Mouse (Mus musculus) embryonic facial prominence, embryonic 11.5 days (tissue): ENCODE measurements around the gene Dgki. TPM values are rescaled to one million over a fixed set of nuclear protein-coding genes. Genes with fewer than 3 reads are reported as not detected.
A peak's percentile ranks its signal among the peaks of the same experiment; 100 is the strongest.

Experiments used
- ATAC-seq: fragments of 200-750 bp; cut with Nextera tagmentation; replicated peaks from 2 replicates; pipeline ENCODE4 v1.8.0; 2017; ENCODE audit warnings: low read depth; ENCODE audit not compliant: insufficient number of reproducible peaks, low FRiP score, low TSS enrichment
- DNase-seq: peaks from one replicate; pipeline ENCODE4 v3.0.0-alpha.2; 2015; ENCODE audit warnings: low spot score
- H3K27ac ChIP-seq: fragments of 300-500 bp; sonication (generic); replicated peaks from 2 replicates; pipeline ENCODE4 v1.5.1; 2014; ENCODE audit warnings: mild to moderate bottlenecking, low read depth, low read length, control low read depth
- H3K27me3 ChIP-seq: fragments of 300-500 bp; sonication (generic); 2 replicates; pipeline ENCODE4 v1.6.1; 2014; ENCODE audit warnings: mild to moderate bottlenecking, low read length, moderate library complexity, mixed read lengths; ENCODE audit not compliant: control insufficient read depth, insufficient read depth
- H3K36me3 ChIP-seq: fragments of 300-500 bp; sonication (generic); replicated peaks from 2 replicates; pipeline ENCODE4 v1.6.1; 2014; ENCODE audit warnings: low read depth, mild to moderate bottlenecking, low read length, moderate library complexity, mixed read lengths; ENCODE audit not compliant: control insufficient read depth, insufficient read depth
- H3K4me1 ChIP-seq: fragments of 300-500 bp; sonication (generic); 2 replicates; pipeline ENCODE4 v1.6.1; 2014; ENCODE audit warnings: low read length, mixed read lengths; ENCODE audit not compliant: control insufficient read depth, insufficient read depth
- H3K4me2 ChIP-seq: fragments of 300-500 bp; sonication (generic); 2 replicates; pipeline ENCODE4 v1.6.1; 2014; ENCODE audit warnings: low read depth, mild to moderate bottlenecking, control low read depth, low read length, moderate library complexity
- H3K4me3 ChIP-seq: fragments of 300-500 bp; sonication (generic); 2 replicates; pipeline ENCODE4 v1.5.1; 2014; ENCODE audit warnings: low read depth, low read length, control low read depth
- H3K9ac ChIP-seq: fragments of 300-500 bp; sonication (generic); replicated peaks from 2 replicates; pipeline ENCODE4 v1.6.1; 2014; ENCODE audit warnings: mild to moderate bottlenecking, control low read depth, low read length
- H3K9me3 ChIP-seq: fragments of 300-500 bp; sonication (generic); replicated peaks from 2 replicates; pipeline ENCODE4 v1.6.1; 2016; ENCODE audit warnings: mild to moderate bottlenecking, low read length, inconsistent platforms, mixed read lengths; ENCODE audit not compliant: control insufficient read depth
- WGBS: fragments of 180-500 bp; shearing (Covaris S2); extraction: QIAGEN DNeasy Blood & Tissue Kit; methylation state at CpG from one replicate; pipeline ENCODE4 v1.1.7; 2014; 5-methylcytosine and 5-hydroxymethylcytosine counted together
- polyA plus RNA-seq: library from polyadenylated mRNA; unstranded; fragments of >200 nt; fragmentation: Nextera tagmentation; extraction: Ambion mirVana; gene quantifications from 2 replicates; pipeline ENCODE4 v1.2.1, GENCODE M21; 2014

Gene Dgki
- polyA plus RNA-seq, 1 experiment from 2014 or later = 1.0 TPM

DNA sequence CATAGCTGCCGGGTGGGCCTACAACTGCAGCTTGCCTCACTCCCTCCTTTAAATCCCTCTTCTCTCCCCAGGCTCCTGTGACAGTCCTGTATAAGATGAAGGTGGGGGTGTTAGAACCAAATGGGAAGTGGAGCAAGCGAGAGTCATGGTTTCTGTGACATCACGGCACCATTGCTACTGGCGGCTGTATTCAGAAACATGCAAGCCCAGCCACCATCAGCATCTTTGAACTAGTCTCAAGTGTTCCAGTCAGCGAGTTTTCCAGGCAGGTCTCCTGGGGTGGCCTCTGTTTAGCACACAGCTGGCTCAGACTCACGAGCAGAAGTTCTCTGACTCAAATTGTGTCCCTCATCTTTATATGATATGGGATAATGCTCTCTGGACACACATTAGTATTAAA is 68.8 kb downstream of the Dgki start:
- 65% methylated on average over 6 of the region's 6 CpGs for WGBS

GRCm38 (mm10) chr6:37222947-37223510 is 77.0 kb downstream of the Dgki start:
- Histone ChIP-seq H3K4me2 (no peak overlapping the region), H3K36me3 (no peaks in the 10 kb centered on the region), H3K4me3 (no peak overlapping the region), H3K9ac (no peak overlapping the region), H3K27ac (no peak overlapping the region), H3K4me1 (no peaks in the 10 kb centered on the region), H3K27me3 (no peaks in the 10 kb centered on the region), H3K9me3 (no peaks in the 10 kb centered on the region)
- no peak for ATAC-seq
- no peak for DNase-seq
- 39% methylated on average over 7 of the region's 7 CpGs for WGBS

More for the DNA sequence above, 68.8 kb downstream of the Dgki start:
- Histone ChIP-seq H3K36me3 (no peaks in the 10 kb centered on the region), H3K9me3 (no peaks in the 10 kb centered on the region), H3K4me2 (no peak overlapping the region), H3K27me3 (no peaks in the 10 kb centered on the region), H3K27ac (no peak overlapping the region), H3K4me1 (no peaks in the 10 kb centered on the region), H3K4me3 (no peak overlapping the region), H3K9ac (no peak overlapping the region)
- DNase-seq = no peak
- ATAC-seq = no peak

GRCm38 (mm10) chr6:37222016-37222415 is 78.0 kb downstream of the Dgki start:
- H3K9ac ChIP-seq = no peak overlapping the region
- H3K9me3 ChIP-seq = no peaks in the 10 kb centered on the region
- no peak overlapping the region for H3K27ac ChIP-seq
- H3K4me1 ChIP-seq = no peaks in the 10 kb centered on the region
- 56% methylated on average over 6 of the region's 6 CpGs for WGBS
- DNase-seq (no peak), ATAC-seq (no peak)
- H3K4me2 ChIP-seq = no peak overlapping the region
- no peak overlapping the region for H3K4me3 ChIP-seq
- no peaks in the 10 kb centered on the region for H3K36me3 ChIP-seq
- H3K27me3 ChIP-seq = no peaks in the 10 kb centered on the region

DNA sequence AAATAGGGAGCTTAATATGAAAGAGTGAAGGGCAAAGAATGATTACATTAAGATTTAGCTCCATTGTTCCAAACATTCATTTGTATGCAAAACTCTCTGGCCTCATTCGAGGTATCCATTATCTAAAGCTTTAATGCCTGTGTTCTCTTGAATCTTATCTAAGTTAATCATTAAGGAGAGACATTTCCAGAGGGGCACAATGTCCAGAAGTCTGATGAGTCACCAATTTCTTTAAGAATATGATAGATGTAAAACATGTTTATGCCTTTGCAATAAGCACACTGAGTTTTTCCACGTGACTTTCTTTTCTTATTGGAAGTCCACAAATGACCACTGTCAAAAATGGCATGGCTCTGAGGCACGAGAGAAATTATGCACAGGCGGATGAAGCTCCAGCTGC is 80.9 kb downstream of the Dgki start:
- H3K27ac ChIP-seq = no peak overlapping the region
- no peaks in the 10 kb centered on the region for H3K9me3 ChIP-seq
- H3K27me3 ChIP-seq = no peaks in the 10 kb centered on the region
- 65% methylated on average over 4 of the region's 4 CpGs for WGBS
- DNase-seq = no peak
- ATAC-seq = no peak
- H3K4me2 ChIP-seq = no peak overlapping the region
- no peak overlapping the region for H3K4me3 ChIP-seq
- no peak overlapping the region for H3K9ac ChIP-seq
- H3K4me1 ChIP-seq = no peaks in the 10 kb centered on the region
- no peaks in the 10 kb centered on the region for H3K36me3 ChIP-seq

- H3K9me3 ChIP-seq = no peaks in the 10 kb centered on the region
- WGBS = 40% methylated on average over 4 of the region's 4 CpGs
- ATAC-seq (no peak), DNase-seq (peak; percentile 37)
- no peak overlapping the region for H3K9ac ChIP-seq
- no peaks in the 10 kb centered on the region for H3K4me1 ChIP-seq
- no peak overlapping the region for H3K4me3 ChIP-seq
- no peaks in the 10 kb centered on the region for H3K36me3 ChIP-seq
- H3K27ac ChIP-seq = no peak overlapping the region
- no peaks in the 10 kb centered on the region for H3K27me3 ChIP-seq
- H3K4me2 ChIP-seq = no peak overlapping the region
Observed at GRCm38 (mm10) chr6:37216342-37216763, 83.6 kb downstream of the Dgki start.

GRCm38 (mm10) chr6:37215655-37216054 is 84.3 kb downstream of the Dgki start:
- no peak overlapping the region for H3K4me2 ChIP-seq
- no peak overlapping the region for H3K9ac ChIP-seq
- H3K4me1 ChIP-seq = no peaks in the 10 kb centered on the region
- DNase-seq (no peak), ATAC-seq (no peak)
- 33% methylated on average over 10 of the region's 10 CpGs for WGBS
- no peaks in the 10 kb centered on the region for H3K36me3 ChIP-seq
- H3K4me3 ChIP-seq = no peak overlapping the region
- H3K27ac ChIP-seq = no peak overlapping the region
- no peaks in the 10 kb centered on the region for H3K27me3 ChIP-seq
- H3K9me3 ChIP-seq = no peaks in the 10 kb centered on the region

DNA sequence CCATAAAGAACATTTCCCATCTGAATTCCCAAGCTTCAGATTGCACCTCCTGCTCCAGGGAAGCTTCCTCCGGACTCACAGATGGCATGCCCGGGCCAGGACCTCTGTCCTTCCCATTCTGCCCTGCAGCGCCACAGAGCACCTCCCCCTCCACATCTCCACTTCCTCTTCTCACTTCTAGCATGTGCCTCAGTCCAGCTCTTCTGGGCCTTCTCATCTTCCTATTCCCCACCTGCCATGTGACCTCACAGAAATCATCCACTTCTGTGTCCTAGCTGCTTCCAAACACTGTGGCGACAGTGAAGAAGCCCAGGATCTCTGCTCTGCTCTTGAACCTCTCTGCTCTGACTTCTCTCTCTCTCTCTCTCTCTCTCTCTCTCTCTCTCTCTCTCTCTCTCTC is 87.1 kb downstream of the Dgki start:
- Histone ChIP-seq H3K4me2 (no peak overlapping the region), H3K36me3 (no peaks in the 10 kb centered on the region), H3K4me3 (no peak overlapping the region), H3K27ac (no peak overlapping the region), H3K4me1 (no peaks in the 10 kb centered on the region), H3K9ac (no peak overlapping the region), H3K9me3 (no peaks in the 10 kb centered on the region), H3K27me3 (no peaks in the 10 kb centered on the region)
- DNase-seq = no peak
- ATAC-seq = no peak
- 43% methylated on average over 4 of the region's 4 CpGs for WGBS

GRCm38 (mm10) chr6:37211545-37212247 is 88.3 kb downstream of the Dgki start:
- Histone ChIP-seq H3K27ac (no peak overlapping the region), H3K9ac (no peak overlapping the region), H3K4me1 (no peaks in the 10 kb centered on the region), H3K27me3 (no peaks in the 10 kb centered on the region), H3K4me2 (no peak overlapping the region), H3K9me3 (no peaks in the 10 kb centered on the region), H3K4me3 (no peak overlapping the region), H3K36me3 (no peaks in the 10 kb centered on the region)
- 28% methylated on average over 9 of the region's 9 CpGs for WGBS
- no peak; the same call in 1 of the 2 replicates for ATAC-seq
- DNase-seq = peak; percentile 13
